Mouse (Mus musculus): ENCODE results near the gene Cdc26. TPM values are rescaled to one million over a fixed set of nuclear protein-coding genes. Genes with fewer than 3 reads are reported as not detected.

Cdc26 gene
- polyA plus RNA-seq, 1 experiment from 2014 or later = 99.8 TPM

DNA sequence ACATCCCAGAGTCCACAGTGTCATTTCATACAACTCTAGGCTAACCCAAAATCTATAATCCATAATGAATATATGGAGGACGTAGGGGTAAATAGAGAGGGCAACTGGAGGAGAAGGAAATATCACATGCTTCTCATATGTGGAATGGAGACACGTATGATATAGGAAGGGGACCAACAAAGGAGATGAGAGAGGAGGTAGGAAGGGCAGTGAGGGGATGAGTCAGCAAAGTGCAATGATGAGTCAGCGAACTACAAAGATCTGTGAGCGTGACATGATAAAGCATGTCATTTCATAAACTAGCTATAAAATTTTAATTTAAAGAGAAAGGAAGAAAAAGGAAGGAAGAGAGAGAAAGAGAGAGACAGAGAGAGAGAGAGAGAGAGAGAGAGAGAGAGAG is 23.1 kb upstream of the Cdc26 start:
- no peak overlapping the region for H3K4me2 ChIP-seq (ENCODE audit: low read length)
- H3K9ac ChIP-seq (replicated peaks; ENCODE audit: low read depth, low read length) = no peak overlapping the region
- ATAC-seq = no peak
- H3K4me1 ChIP-seq (replicated peaks; ENCODE audit: control insufficient read depth, insufficient read depth, low read length) = no peaks in the 10 kb centered on the region
- H3K4me3 ChIP-seq (replicated peaks; ENCODE audit: low read length) = no peak overlapping the region
- WGBS = 86% methylated on average over 4 of the region's 4 CpGs
- H3K9me3 ChIP-seq (ENCODE audit: control insufficient read depth, low read length) = no peaks in the 10 kb centered on the region
- H3K27me3 ChIP-seq (replicated peaks; ENCODE audit: control insufficient read depth, insufficient read depth, low read length) = no peaks in the 10 kb centered on the region
- no peak overlapping the region for H3K27ac ChIP-seq (ENCODE audit: low read length)
- no peaks in the 10 kb centered on the region for H3K36me3 ChIP-seq (ENCODE audit: control insufficient read depth, insufficient read depth)

DNA sequence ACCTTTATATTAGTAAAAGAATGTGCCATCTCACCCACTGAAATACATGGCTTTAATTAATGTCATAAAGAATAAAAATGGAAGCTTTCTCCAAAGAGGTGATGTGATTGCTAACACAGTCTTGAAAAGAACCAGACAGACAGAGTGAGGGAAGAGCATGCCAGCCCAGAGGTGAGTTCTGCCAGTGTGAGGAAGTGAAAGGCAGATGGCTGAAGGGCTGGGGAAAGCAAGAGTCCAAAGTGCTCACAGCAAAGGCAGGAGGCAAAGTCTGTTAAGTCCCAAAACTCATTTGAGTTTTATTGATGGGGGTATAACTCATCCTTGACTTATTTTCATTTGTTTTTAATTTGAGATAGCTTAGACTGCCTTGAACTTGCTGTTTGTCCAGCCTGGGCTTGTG is 22.2 kb upstream of the Cdc26 start:
- Histone ChIP-seq H3K4me3 (replicated peaks; ENCODE audit: low read length) (no peak overlapping the region), H3K4me2 (ENCODE audit: low read length) (no peak overlapping the region), H3K36me3 (ENCODE audit: control insufficient read depth, insufficient read depth) (no peaks in the 10 kb centered on the region), H3K9ac (replicated peaks; ENCODE audit: low read depth, low read length) (no peak overlapping the region), H3K27ac (ENCODE audit: low read length) (no peak overlapping the region), H3K9me3 (ENCODE audit: control insufficient read depth, low read length) (no peaks in the 10 kb centered on the region), H3K27me3 (replicated peaks; ENCODE audit: control insufficient read depth, insufficient read depth, low read length) (no peaks in the 10 kb centered on the region), H3K4me1 (replicated peaks; ENCODE audit: control insufficient read depth, insufficient read depth, low read length) (no peaks in the 10 kb centered on the region)
- no peak for ATAC-seq

DNA sequence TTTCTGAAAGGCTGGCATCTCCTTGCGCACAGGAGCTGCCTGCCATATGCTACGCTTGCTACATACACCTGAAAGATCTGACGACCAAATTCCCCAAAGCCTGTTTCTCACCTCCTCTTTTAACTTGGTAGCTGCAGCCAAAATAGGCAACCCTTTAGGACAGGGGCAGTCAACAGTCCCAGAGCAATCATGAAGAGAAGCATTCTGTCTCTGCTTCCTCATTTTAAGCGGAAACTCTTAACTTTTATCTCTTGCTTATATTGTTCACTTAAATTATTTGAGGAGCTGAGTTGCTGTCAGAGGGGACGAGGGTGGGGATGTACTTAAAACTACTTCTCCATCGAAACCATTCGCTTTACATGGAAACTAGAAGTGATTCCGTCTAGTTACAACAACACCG is 21.2 kb upstream of the Cdc26 start:
- no peak for ATAC-seq
- no peak overlapping the region for H3K4me2 ChIP-seq (ENCODE audit: low read length)
- no peak overlapping the region for H3K9ac ChIP-seq (replicated peaks; ENCODE audit: low read depth, low read length)
- no peaks in the 10 kb centered on the region for H3K4me1 ChIP-seq (replicated peaks; ENCODE audit: control insufficient read depth, insufficient read depth, low read length)
- WGBS = 92% methylated on average over 9 of the region's 9 CpGs
- no peaks in the 10 kb centered on the region for H3K27me3 ChIP-seq (replicated peaks; ENCODE audit: control insufficient read depth, insufficient read depth, low read length)
- no peak overlapping the region for H3K4me3 ChIP-seq (replicated peaks; ENCODE audit: low read length)
- no peak overlapping the region for H3K27ac ChIP-seq (ENCODE audit: low read length)
- H3K9me3 ChIP-seq (ENCODE audit: control insufficient read depth, low read length) = no peaks in the 10 kb centered on the region
- peaks cover 7% of the 10 kb centered on the region for H3K36me3 ChIP-seq (ENCODE audit: control insufficient read depth, insufficient read depth)

DNA sequence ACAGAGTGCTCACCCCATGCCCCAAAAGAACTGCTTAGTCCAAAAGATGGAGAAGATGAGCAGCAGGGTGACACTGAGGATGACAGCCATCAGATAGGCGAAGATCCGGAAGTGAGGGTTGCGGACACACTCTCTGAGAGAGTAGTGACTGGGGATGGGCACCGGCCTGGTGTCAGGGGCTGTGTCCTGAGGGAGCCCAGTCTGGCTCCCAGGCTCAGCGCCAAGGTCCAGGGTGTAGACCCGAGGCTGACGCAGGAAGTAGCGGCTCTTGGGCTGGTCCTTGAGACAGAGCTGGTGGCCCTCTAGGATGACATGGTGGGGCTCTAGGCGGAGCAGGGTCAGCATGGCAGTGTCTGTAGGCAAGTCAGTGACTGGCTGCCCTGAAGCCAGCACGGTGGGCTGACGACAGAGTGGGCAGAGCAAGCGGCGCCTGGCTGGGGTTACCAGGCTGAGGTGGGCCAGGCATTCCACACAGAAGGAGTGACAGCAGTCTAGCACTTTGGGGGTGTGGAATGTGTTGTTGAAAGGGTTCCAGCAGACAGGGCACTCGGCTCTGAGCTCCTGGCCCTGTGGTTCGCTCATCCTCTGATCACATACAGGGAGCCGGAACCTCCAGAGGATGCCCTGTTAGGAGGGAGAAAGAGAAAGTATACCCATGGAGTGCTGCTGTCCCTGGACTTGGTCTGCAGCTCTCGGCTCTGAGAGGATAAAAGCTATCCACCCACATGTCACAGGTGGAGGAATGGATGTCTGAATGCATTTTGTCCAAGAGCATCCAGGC is 19.7 kb upstream of the Cdc26 start:
- no peak overlapping the region for H3K9ac ChIP-seq (replicated peaks; ENCODE audit: low read depth, low read length)
- H3K27ac ChIP-seq (ENCODE audit: low read length) = no peak overlapping the region
- peak; percentile 20; the same call in 1 of the 2 replicates for ATAC-seq

DNA sequence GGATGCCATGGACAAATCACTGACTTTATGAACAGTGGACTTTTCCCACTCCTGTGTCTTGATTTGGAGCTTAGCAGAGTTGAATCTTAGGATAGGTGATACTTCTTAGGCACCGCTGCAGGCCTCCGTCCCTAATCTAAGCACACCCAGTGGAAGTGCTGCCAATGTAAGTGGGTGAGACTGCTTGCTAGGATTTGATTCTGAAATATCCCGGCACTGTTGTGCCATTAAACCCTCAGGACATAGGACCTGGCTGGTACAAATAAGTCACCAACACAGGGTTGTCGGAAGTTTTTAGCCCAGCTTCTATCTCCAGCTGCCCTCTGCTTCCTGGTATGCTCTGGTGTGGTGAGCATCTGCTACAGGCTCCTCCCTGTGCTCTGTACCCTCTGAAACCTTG is 17.4 kb upstream of the Cdc26 start:
- Histone ChIP-seq H3K9ac (replicated peaks; ENCODE audit: low read depth, low read length) (no peak overlapping the region), H3K4me1 (replicated peaks; ENCODE audit: control insufficient read depth, insufficient read depth, low read length) (no peaks in the 10 kb centered on the region), H3K27ac (ENCODE audit: low read length) (no peak overlapping the region), H3K27me3 (replicated peaks; ENCODE audit: control insufficient read depth, insufficient read depth, low read length) (no peaks in the 10 kb centered on the region), H3K36me3 (ENCODE audit: control insufficient read depth, insufficient read depth) (peaks cover 36% of the 10 kb centered on the region), H3K9me3 (ENCODE audit: control insufficient read depth, low read length) (no peaks in the 10 kb centered on the region), H3K4me2 (ENCODE audit: low read length) (no peak overlapping the region), H3K4me3 (replicated peaks; ENCODE audit: low read length) (no peak overlapping the region)
- 93% methylated on average over 4 of the region's 4 CpGs for WGBS
- no peak for ATAC-seq

More for the DNA sequence above, 19.7 kb upstream of the Cdc26 start:
- Histone ChIP-seq H3K9me3 (ENCODE audit: control insufficient read depth, low read length) (no peaks in the 10 kb centered on the region), H3K4me2 (ENCODE audit: low read length) (no peak overlapping the region), H3K4me1 (replicated peaks; ENCODE audit: control insufficient read depth, insufficient read depth, low read length) (no peaks in the 10 kb centered on the region), H3K36me3 (ENCODE audit: control insufficient read depth, insufficient read depth) (peaks cover 17% of the 10 kb centered on the region), H3K4me3 (replicated peaks; ENCODE audit: low read length) (no peak overlapping the region), H3K27me3 (replicated peaks; ENCODE audit: control insufficient read depth, insufficient read depth, low read length) (no peaks in the 10 kb centered on the region)
- 75% methylated on average over 17 of the region's 17 CpGs for WGBS

DNA sequence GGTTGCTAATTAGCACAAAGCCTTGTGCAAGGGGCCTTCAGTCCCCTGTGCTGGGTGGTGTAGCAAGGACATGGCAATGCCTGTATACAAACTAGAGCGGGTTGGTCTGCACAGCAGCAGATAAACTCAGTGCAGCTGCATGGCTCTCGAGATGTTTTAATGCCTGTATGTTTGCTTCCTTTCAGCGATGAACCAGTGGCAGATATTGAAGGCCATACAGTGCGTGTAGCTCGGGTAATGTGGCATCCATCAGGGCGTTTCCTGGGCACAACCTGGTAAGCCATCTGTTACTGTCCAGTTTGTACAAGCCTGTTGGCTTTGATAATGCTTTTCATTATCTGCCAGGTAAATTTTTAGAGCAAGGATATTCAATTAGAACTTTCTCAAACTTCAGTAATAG is 10.6 kb upstream of the Cdc26 start:
- Histone ChIP-seq H3K9me3 (ENCODE audit: control insufficient read depth, low read length) (no peaks in the 10 kb centered on the region), H3K4me3 (replicated peaks; ENCODE audit: low read length) (no peak overlapping the region), H3K36me3 (ENCODE audit: control insufficient read depth, insufficient read depth) (peaks cover 65% of the 10 kb centered on the region), H3K27me3 (replicated peaks; ENCODE audit: control insufficient read depth, insufficient read depth, low read length) (no peaks in the 10 kb centered on the region), H3K27ac (ENCODE audit: low read length) (no peak overlapping the region), H3K9ac (replicated peaks; ENCODE audit: low read depth, low read length) (no peak overlapping the region), H3K4me1 (replicated peaks; ENCODE audit: control insufficient read depth, insufficient read depth, low read length) (0 out of 2 replicates have a peak, but pooled peaks cover 2% of the 10 kb centered on the region), H3K4me2 (ENCODE audit: low read length) (no peak overlapping the region)
- 92% methylated on average over 6 of the region's 6 CpGs for WGBS
- ATAC-seq = no peak

DNA sequence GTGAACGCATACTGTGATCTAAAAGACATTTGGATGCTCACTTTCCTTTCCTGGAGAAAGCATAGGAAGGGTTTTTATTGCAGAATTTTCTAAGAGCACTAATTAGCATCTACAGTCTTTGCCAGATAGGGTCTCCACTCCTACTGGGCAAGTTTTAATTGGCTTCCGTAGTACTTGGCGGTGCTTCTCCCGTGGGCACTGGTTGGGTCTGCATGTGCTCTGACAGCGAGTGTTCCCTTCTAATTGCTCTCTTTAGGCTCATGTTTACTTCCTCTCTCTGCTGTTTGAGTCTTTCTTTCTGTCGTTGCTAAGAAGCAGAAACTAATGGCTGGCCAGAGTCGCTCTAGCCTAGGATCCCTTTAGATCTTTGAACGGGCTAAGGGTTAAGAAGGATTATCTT is 10.0 kb upstream of the Cdc26 start:
- ATAC-seq = peak; percentile 71; the same call in 1 of the 2 replicates
- H3K4me2 ChIP-seq (ENCODE audit: low read length) = no peak overlapping the region
- H3K9me3 ChIP-seq (ENCODE audit: control insufficient read depth, low read length) = no peaks in the 10 kb centered on the region
- H3K27ac ChIP-seq (ENCODE audit: low read length) = no peak overlapping the region
- peaks cover 60% of the 10 kb centered on the region for H3K36me3 ChIP-seq (ENCODE audit: control insufficient read depth, insufficient read depth)
- whole genome bisulfite sequencing = 45% methylated on average over 8 of the region's 8 CpGs
- 0 out of 2 replicates have a peak, but pooled peaks cover 2% of the 10 kb centered on the region for H3K4me1 ChIP-seq (replicated peaks; ENCODE audit: control insufficient read depth, insufficient read depth, low read length)
- no peak overlapping the region for H3K9ac ChIP-seq (replicated peaks; ENCODE audit: low read depth, low read length)
- H3K27me3 ChIP-seq (replicated peaks; ENCODE audit: control insufficient read depth, insufficient read depth, low read length) = no peaks in the 10 kb centered on the region
- H3K4me3 ChIP-seq (replicated peaks; ENCODE audit: low read length) = no peak overlapping the region

DNA sequence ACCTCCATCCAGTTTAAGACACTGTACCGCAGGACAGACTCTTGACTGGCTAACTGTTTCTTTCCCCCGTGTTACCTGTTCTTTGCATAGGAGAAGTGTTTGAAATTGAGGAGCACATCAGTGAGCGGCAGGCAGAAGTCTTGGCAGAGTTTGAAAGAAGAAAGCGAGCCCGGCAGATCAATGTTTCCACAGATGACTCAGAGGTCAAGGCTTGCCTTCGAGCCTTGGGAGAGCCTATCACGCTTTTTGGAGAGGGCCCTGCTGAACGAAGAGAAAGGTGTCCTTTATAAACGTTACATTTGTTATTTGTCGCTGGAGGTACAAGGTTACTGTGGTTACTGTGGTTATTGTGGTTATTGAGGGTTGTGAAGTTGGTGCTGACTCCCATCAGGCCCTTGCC is 3.2 kb upstream of the Cdc26 start:
- WGBS = 94% methylated on average over 10 of the region's 10 CpGs
- no peak overlapping the region for H3K9ac ChIP-seq (replicated peaks; ENCODE audit: low read depth, low read length)
- no peak overlapping the region for H3K4me3 ChIP-seq (replicated peaks; ENCODE audit: low read length)
- peaks cover 24% of the 10 kb centered on the region for H3K36me3 ChIP-seq (ENCODE audit: control insufficient read depth, insufficient read depth)
- no peaks in the 10 kb centered on the region for H3K27me3 ChIP-seq (replicated peaks; ENCODE audit: control insufficient read depth, insufficient read depth, low read length)
- H3K4me2 ChIP-seq (ENCODE audit: low read length) = no peak overlapping the region
- peaks cover 18% of the 10 kb centered on the region for H3K4me1 ChIP-seq (replicated peaks; ENCODE audit: control insufficient read depth, insufficient read depth, low read length)
- no peak for ATAC-seq
- no peak overlapping the region for H3K27ac ChIP-seq (ENCODE audit: low read length)
- H3K9me3 ChIP-seq (ENCODE audit: control insufficient read depth, low read length) = no peaks in the 10 kb centered on the region

DNA sequence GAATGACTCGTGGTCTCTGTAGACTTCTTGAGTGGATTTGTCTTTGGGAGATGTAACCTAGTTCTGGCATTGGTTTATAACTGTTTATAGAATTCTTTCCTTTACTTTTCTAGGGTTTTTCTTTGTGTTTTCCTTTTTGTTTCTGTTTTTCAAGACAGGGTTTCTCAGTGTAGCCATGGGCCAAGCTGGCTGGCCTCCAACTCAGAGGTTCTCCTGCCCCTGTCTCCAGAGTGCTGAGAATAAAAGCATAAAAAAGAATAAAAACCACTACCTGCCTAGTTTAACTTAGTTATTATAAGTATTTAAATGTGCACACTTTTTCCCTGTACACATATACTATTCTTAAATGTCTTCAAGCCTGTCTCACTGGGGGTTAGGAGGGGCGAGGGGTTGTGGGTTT is 1.9 kb upstream of the Cdc26 start:
- no peak for ATAC-seq
- no peak overlapping the region for H3K27ac ChIP-seq (ENCODE audit: low read length)
- H3K9me3 ChIP-seq (ENCODE audit: control insufficient read depth, low read length) = no peaks in the 10 kb centered on the region
- no peaks in the 10 kb centered on the region for H3K27me3 ChIP-seq (replicated peaks; ENCODE audit: control insufficient read depth, insufficient read depth, low read length)
- H3K36me3 ChIP-seq (ENCODE audit: control insufficient read depth, insufficient read depth) = peaks cover 11% of the 10 kb centered on the region
- no peak overlapping the region for H3K4me3 ChIP-seq (replicated peaks; ENCODE audit: low read length)
- 85% methylated on average over 2 of the region's 2 CpGs for WGBS
- H3K4me2 ChIP-seq (ENCODE audit: low read length) = peak overlapping the region; percentile 56
- H3K4me1 ChIP-seq (replicated peaks; ENCODE audit: control insufficient read depth, insufficient read depth, low read length) = peaks cover 28% of the 10 kb centered on the region
- H3K9ac ChIP-seq (replicated peaks; ENCODE audit: low read depth, low read length) = no peak overlapping the region

Data from forebrain, embryonic 16.5 days (tissue).